Mouse (Mus musculus) forebrain, postnatal 0 days (tissue): ENCODE results near the gene C130050O18Rik. TPM values are rescaled to one million over a fixed set of nuclear protein-coding genes. Genes with fewer than 3 reads are reported as not detected.

Source experiments
- ATAC-seq: fragments of 200-750 bp; cut with Nextera tagmentation; 2 replicates; pipeline ENCODE4 v1.8.0; 2017; ENCODE audit warnings: mild to moderate bottlenecking, moderate library complexity
- DNase-seq: peaks from one replicate; pipeline ENCODE4 v3.0.0-alpha.2; 2015
- H3K27ac ChIP-seq: fragments of 300-500 bp; sonication (generic); 2 replicates; pipeline ENCODE4 v1.5.1; 2014; ENCODE audit warnings: low read depth, mild to moderate bottlenecking, antibody characterized with exemption, low read length, moderate library complexity, mixed read lengths
- H3K27me3 ChIP-seq: fragments of 300-500 bp; sonication (generic); 2 replicates; pipeline ENCODE4 v1.6.1; 2014; ENCODE audit warnings: mild to moderate bottlenecking, low read length, mixed read lengths; ENCODE audit not compliant: insufficient read depth
- H3K36me3 ChIP-seq: fragments of 300-500 bp; sonication (generic); 2 replicates; pipeline ENCODE4 v1.6.1; 2014; ENCODE audit warnings: mild to moderate bottlenecking, moderate library complexity; ENCODE audit not compliant: insufficient read depth
- H3K4me1 ChIP-seq: fragments of 300-500 bp; sonication (generic); 2 replicates; pipeline ENCODE4 v1.6.1; 2014; ENCODE audit warnings: antibody characterized with exemption; ENCODE audit not compliant: insufficient read depth
- H3K4me2 ChIP-seq: fragments of 300-500 bp; sonication (generic); 2 replicates; pipeline ENCODE4 v1.6.1; 2014; ENCODE audit warnings: low read depth, mild to moderate bottlenecking, moderate library complexity
- H3K4me3 ChIP-seq: fragments of 300-500 bp; sonication (generic); 2 replicates; pipeline ENCODE4 v1.5.1; 2014; ENCODE audit warnings: low read depth, low read length, mixed read lengths
- H3K9ac ChIP-seq: fragments of 300-500 bp; sonication (generic); 2 replicates; pipeline ENCODE4 v1.6.1; 2014; ENCODE audit warnings: mild to moderate bottlenecking
- H3K9me3 ChIP-seq: fragments of 300-500 bp; sonication (generic); 2 replicates; pipeline ENCODE4 v1.6.1; 2016; ENCODE audit warnings: low read length
- CTCF ChIP-seq: sonication (generic); IDR thresholded peaks from 2 replicates; pipeline ENCODE4 v1.5.1; 2016; ENCODE audit warnings: antibody characterized with exemption, control low read depth, low read depth
- WGBS: fragments of 180-500 bp; shearing (Covaris S2); extraction: QIAGEN DNeasy Blood & Tissue Kit; methylation state at CpG from one replicate; pipeline ENCODE4 v1.1.7; 2014; 5-methylcytosine and 5-hydroxymethylcytosine counted together
- polyA plus RNA-seq: library from polyadenylated mRNA; unstranded; fragments of >200 nt; fragmentation: Nextera tagmentation; extraction: Ambion mirVana; gene quantifications from 2 replicates; pipeline ENCODE4 v1.2.1, GENCODE M21; 2015
- total RNA-seq: library from RNA; depleted of rRNA; stranded (reverse); fragments of >200 nt; gene quantifications from 2 replicates; pipeline ENCODE4 v1.2.3, GENCODE M21; 2014

The C130050O18Rik gene
- total and polyA plus RNA-seq, 2 experiments from 2014 or later, result 0.13 TPM; not detected in 1

- ATAC-seq (no peak), DNase-seq (no peak)
- Histone ChIP-seq H3K4me1 (peaks cover 13% of the 10 kb centered on the region), H3K36me3 (no peaks in the 10 kb centered on the region), H3K27ac (no peak overlapping the region), H3K9ac (no peak overlapping the region), H3K27me3 (no peaks in the 10 kb centered on the region), H3K9me3 (no peaks in the 10 kb centered on the region), H3K4me3 (no peak overlapping the region), H3K4me2 (no peak overlapping the region)
- no peak for TF ChIP-seq CTCF
- WGBS, result 92% methylated on average over 9 of the region's 9 CpGs
Observed at GRCm38 (mm10) chr5:139427001-139427400, 21.9 kb downstream of the C130050O18Rik start.

- Histone ChIP-seq H3K9me3 (no peaks in the 10 kb centered on the region), H3K4me2 (no peak overlapping the region), H3K27me3 (no peaks in the 10 kb centered on the region), H3K4me3 (no peak overlapping the region), H3K4me1 (peaks cover 13% of the 10 kb centered on the region), H3K36me3 (no peaks in the 10 kb centered on the region), H3K9ac (no peak overlapping the region), H3K27ac (no peak overlapping the region)
- WGBS, result 47% methylated on average over 9 of the region's 9 CpGs
- DNase-seq, result no peak
- no peak for TF ChIP-seq CTCF
- no peak for ATAC-seq
Observed at GRCm38 (mm10) chr5:139427989-139428388, 22.9 kb downstream of the C130050O18Rik start.

- no peaks in the 10 kb centered on the region for H3K27me3 ChIP-seq
- no peaks in the 10 kb centered on the region for H3K9me3 ChIP-seq
- 0 out of 2 replicates have a peak overlapping the region, but pooled peaks have one; percentile 10 for H3K9ac ChIP-seq
- no peak overlapping the region for H3K4me3 ChIP-seq
- H3K36me3 ChIP-seq, result no peaks in the 10 kb centered on the region
- no peak for TF ChIP-seq CTCF
- H3K4me1 ChIP-seq, result peaks cover 23% of the 10 kb centered on the region
- ATAC-seq (no peak; the same call in 1 of the 2 replicates), DNase-seq (no peak)
- H3K27ac ChIP-seq, result no peak overlapping the region
- H3K4me2 ChIP-seq, result no peak overlapping the region
- 12% methylated on average over 12 of the region's 12 CpGs for WGBS
Observed at GRCm38 (mm10) chr5:139429818-139430341, 24.8 kb downstream of the C130050O18Rik start.

- Histone ChIP-seq H3K9me3 (no peaks in the 10 kb centered on the region), H3K4me1 (peaks cover 36% of the 10 kb centered on the region), H3K4me2 (no peak overlapping the region), H3K9ac (no peak overlapping the region), H3K36me3 (no peaks in the 10 kb centered on the region), H3K4me3 (no peak overlapping the region), H3K27me3 (no peaks in the 10 kb centered on the region), H3K27ac (peak overlapping the region; percentile 21; the same call in 1 of the 2 replicates)
- 20% methylated on average over 6 of the region's 6 CpGs for WGBS
- ATAC-seq (no peak), DNase-seq (no peak)
- no peak for TF ChIP-seq CTCF
Observed at GRCm38 (mm10) chr5:139432333-139432732, 27.3 kb downstream of the C130050O18Rik start.

- DNase-seq (no peak), ATAC-seq (no peak)
- Histone ChIP-seq H3K4me2 (no peak overlapping the region), H3K9me3 (no peaks in the 10 kb centered on the region), H3K4me1 (peaks cover 34% of the 10 kb centered on the region), H3K36me3 (no peaks in the 10 kb centered on the region), H3K9ac (no peak overlapping the region), H3K27me3 (no peaks in the 10 kb centered on the region), H3K27ac (no peak overlapping the region), H3K4me3 (no peak overlapping the region)
- TF ChIP-seq CTCF, result no peak
- WGBS, result 43% methylated on average over 7 of the region's 7 CpGs
Observed at GRCm38 (mm10) chr5:139432747-139433508, 27.8 kb downstream of the C130050O18Rik start.

- no peak for DNase-seq
Observed at GRCm38 (mm10) chr5:139433842-139434568, 28.9 kb downstream of the C130050O18Rik start.

More at GRCm38 (mm10) chr5:139433842-139434568, 28.9 kb downstream of the C130050O18Rik start:
- Histone ChIP-seq H3K4me2 (no peak overlapping the region), H3K4me3 (no peak overlapping the region), H3K4me1 (peaks cover 32% of the 10 kb centered on the region), H3K36me3 (no peaks in the 10 kb centered on the region), H3K27ac (peak overlapping the region; percentile 73), H3K9me3 (no peaks in the 10 kb centered on the region), H3K9ac (no peak overlapping the region), H3K27me3 (no peaks in the 10 kb centered on the region)
- 81% methylated on average over 9 of the region's 9 CpGs for WGBS
- ATAC-seq, result no peak
- no peak for TF ChIP-seq CTCF
